In the genomic region with DNA sequence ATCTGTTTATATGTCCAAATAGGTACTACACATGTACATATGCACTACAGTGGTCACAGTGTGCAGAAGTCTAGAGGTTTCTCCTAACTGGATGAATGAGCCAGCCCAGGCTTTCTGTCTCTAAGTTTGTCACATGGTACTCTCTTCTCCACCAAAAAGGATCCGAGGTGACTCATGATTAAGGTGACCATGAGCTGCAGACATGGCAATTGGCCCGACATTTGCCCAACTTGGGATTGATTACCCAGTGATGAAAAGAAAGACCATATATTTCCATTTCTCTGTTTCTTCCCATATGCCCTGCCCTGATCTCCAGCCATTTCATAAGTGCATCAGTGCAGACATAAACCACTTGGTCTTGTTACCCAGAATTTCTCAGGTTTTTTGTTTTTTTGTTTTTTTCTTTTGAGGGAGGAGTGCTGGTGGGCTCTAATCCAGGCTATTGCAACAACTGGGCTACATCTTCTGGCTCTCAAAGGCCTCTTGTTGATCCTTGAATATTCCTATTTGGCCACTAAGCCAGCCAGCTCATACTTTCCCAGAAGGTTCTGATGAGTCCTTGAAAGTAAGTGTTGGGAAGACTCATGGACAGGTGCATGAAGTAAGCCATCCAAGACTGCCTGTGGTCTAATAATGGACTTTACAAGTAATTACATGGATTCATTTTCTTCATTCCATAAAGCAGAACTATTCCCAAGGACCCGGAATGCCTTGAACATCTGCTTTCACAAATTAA, we compare ENCODE assay signal across 25 mouse cellular contexts. TPM values are rescaled to one million over a fixed set of nuclear protein-coding genes. Genes with fewer than 3 reads are reported as not detected.
"Had no signal": no experiment of that assay in that cellular context is flagged by ENCODE, and none has a peak within 500 bp of the region (broad histone marks: within the 10 kb centered on the region; RNA-seq: fewer than 3 reads in every experiment).

No protein-coding gene starts in this region.

- DNase-seq: liver, postnatal 0 days; lung, adult 2 months; lung, postnatal 14 days; lung, postnatal 36 days; midbrain, embryonic 14.5 days; right cerebral cortex, adult 18-20 months; right cerebral cortex, postnatal 25 days; right cerebral cortex, postnatal 4 days; thymus, adult 2 months; thymus, postnatal 36 days had no signal

- ATAC-seq: liver, postnatal 0 days; lung, postnatal 0 days; midbrain, embryonic 16.5 days had no signal

RNA-seq across cellular contexts. Expression of a gene that starts 40.7 kb away (rescaled TPM):
- total RNA-seq: megakaryocyte progenitor cell, adult 5-6 weeks; megakaryocyte-erythroid progenitor cell, adult 5-6 weeks had no signal
- polyA plus RNA-seq: liver, postnatal 0 days; lung, adult 2 months; lung, embryonic 15.5 days; lung, postnatal 0 days; macrophage; midbrain, embryonic 10.5 days; midbrain, embryonic 12.5 days; midbrain, embryonic 14.5 days; midbrain, embryonic 16.5 days; myocyte; neural tube, embryonic 11.5 days; neural tube, embryonic 13.5 days; neural tube, embryonic 15.5 days; spleen, adult 2 months; stomach, embryonic 15.5 days; stomach, postnatal 0 days had no signal
